Mouse (Mus musculus) midbrain, postnatal 0 days (tissue): ENCODE measurements at regions not wholly inside any gene's neighbourhood (a gene's known extent, or its start where the extent isn't known, plus 50 kb on each side); places are given as distances from the start of the nearest gene placed in this dataset.

Experiments
- ATAC-seq: fragments of 200-750 bp; cut with Nextera tagmentation; 2 replicates; pipeline ENCODE4 v1.8.0; 2017; ENCODE audit warnings: moderate number of reproducible peaks, mild to moderate bottlenecking, moderate TSS enrichment, moderate library complexity; ENCODE audit not compliant: low FRiP score
- DNase-seq: peaks from one replicate; pipeline ENCODE4 v3.0.0-alpha.2; 2015; ENCODE audit warnings: low spot score
- H3K27ac ChIP-seq: fragments of 300-500 bp; sonication (generic); 2 replicates; pipeline ENCODE4 v1.5.1; 2014; ENCODE audit warnings: low read depth, mild to moderate bottlenecking, low read length, mixed read lengths
- H3K27me3 ChIP-seq: fragments of 300-500 bp; sonication (generic); 2 replicates; pipeline ENCODE4 v1.6.1; 2014; ENCODE audit warnings: low read length, control low read depth, mixed read lengths; ENCODE audit not compliant: insufficient read depth
- H3K36me3 ChIP-seq: fragments of 300-500 bp; sonication (generic); 2 replicates; pipeline ENCODE4 v1.6.1; 2014; ENCODE audit warnings: low read length, control low read depth, mixed read lengths; ENCODE audit not compliant: insufficient read depth
- H3K4me1 ChIP-seq: fragments of 300-500 bp; sonication (generic); 2 replicates; pipeline ENCODE4 v1.6.1; 2014; ENCODE audit warnings: mild to moderate bottlenecking, control low read depth, antibody characterized with exemption, low read length, mixed read lengths; ENCODE audit not compliant: insufficient read depth
- H3K4me2 ChIP-seq: fragments of 300-500 bp; sonication (generic); 2 replicates; pipeline ENCODE4 v1.6.1; 2014; ENCODE audit warnings: low read depth, mild to moderate bottlenecking, low read length, mixed read lengths; ENCODE audit not compliant: poor library complexity, severe bottlenecking
- H3K4me3 ChIP-seq: fragments of 300-500 bp; sonication (generic); 2 replicates; pipeline ENCODE4 v1.5.1; 2014; ENCODE audit warnings: low read depth, mild to moderate bottlenecking, low read length, moderate library complexity
- H3K9ac ChIP-seq: fragments of 300-500 bp; sonication (generic); replicated peaks from 2 replicates; pipeline ENCODE4 v1.6.1; 2014; ENCODE audit warnings: mild to moderate bottlenecking, low read length, moderate library complexity, mixed read lengths; ENCODE audit not compliant: poor library complexity, severe bottlenecking
- H3K9me3 ChIP-seq: fragments of 300-500 bp; sonication (generic); 2 replicates; pipeline ENCODE4 v1.6.1; 2016; ENCODE audit warnings: low read length, control low read depth
- CTCF ChIP-seq: IDR thresholded peaks from 2 replicates; pipeline ENCODE4 v1.5.1; 2016; ENCODE audit warnings: antibody characterized with exemption, mild to moderate bottlenecking
- WGBS: fragments of 180-500 bp; shearing (Covaris S2); extraction: QIAGEN DNeasy Blood & Tissue Kit; methylation state at CpG from one replicate; pipeline ENCODE4 v1.1.7; 2014; 5-methylcytosine and 5-hydroxymethylcytosine counted together

- no peak for ATAC-seq
- WGBS = 23% methylated on average over 2 of the region's 2 CpGs
- peak overlapping the region; percentile 51 for H3K9ac ChIP-seq
- no peak for TF ChIP-seq CTCF
- no peaks in the 10 kb centered on the region for H3K9me3 ChIP-seq
- H3K27me3 ChIP-seq = no peaks in the 10 kb centered on the region
- H3K4me1 ChIP-seq = no peaks in the 10 kb centered on the region; the same call in 1 of the 2 replicates
- peak overlapping the region; percentile 32 for H3K4me2 ChIP-seq
- peak overlapping the region; percentile 91 for H3K27ac ChIP-seq
- no peaks in the 10 kb centered on the region for H3K36me3 ChIP-seq
- DNase-seq = peak; percentile 22
- no peak overlapping the region for H3K4me3 ChIP-seq
Observed at GRCm38 (mm10) chr3:17322266-17322665, 625.9 kb upstream of the Cypt12 start.

GRCm38 (mm10) chr3:17324816-17325215 lies 623.4 kb upstream of the Cypt12 start:
- H3K4me1 ChIP-seq = no peaks in the 10 kb centered on the region; the same call in 1 of the 2 replicates
- TF ChIP-seq CTCF = no peak
- H3K9ac ChIP-seq = peak overlapping the region; percentile 63
- no peaks in the 10 kb centered on the region for H3K9me3 ChIP-seq
- peak overlapping the region; percentile 44 for H3K4me2 ChIP-seq
- DNase-seq (peak; percentile 58), ATAC-seq (no peak)
- H3K4me3 ChIP-seq = no peak overlapping the region
- no peaks in the 10 kb centered on the region for H3K27me3 ChIP-seq
- WGBS = 13% methylated on average over 7 of the region's 7 CpGs
- H3K27ac ChIP-seq = peak overlapping the region; percentile 91
- H3K36me3 ChIP-seq = no peaks in the 10 kb centered on the region

- DNase-seq = peak; percentile 20
- ATAC-seq = no peak
- Histone ChIP-seq H3K4me3 (peak overlapping the region; percentile 12), H3K4me1 (no peaks in the 10 kb centered on the region; the same call in 1 of the 2 replicates), H3K4me2 (peak overlapping the region; percentile 44), H3K9me3 (no peaks in the 10 kb centered on the region), H3K27me3 (no peaks in the 10 kb centered on the region), H3K27ac (peak overlapping the region; percentile 91), H3K36me3 (no peaks in the 10 kb centered on the region), H3K9ac (peak overlapping the region; percentile 63)
- 17% methylated on average over 2 of the region's 2 CpGs for WGBS
- TF ChIP-seq CTCF = no peak
Observed at GRCm38 (mm10) chr3:17325821-17326220, 622.4 kb upstream of the Cypt12 start.

- Histone ChIP-seq H3K4me3 (no peak overlapping the region), H3K4me1 (no peaks in the 10 kb centered on the region; the same call in 1 of the 2 replicates), H3K36me3 (no peaks in the 10 kb centered on the region), H3K9me3 (no peaks in the 10 kb centered on the region), H3K9ac (peak overlapping the region; percentile 50), H3K27me3 (no peaks in the 10 kb centered on the region), H3K4me2 (peak overlapping the region; percentile 30), H3K27ac (peak overlapping the region; percentile 91)
- no peak for TF ChIP-seq CTCF
- ATAC-seq = peak; percentile 74
- DNase-seq = peak; percentile 35
- WGBS = 20% methylated on average over 8 of the region's 8 CpGs
Observed at GRCm38 (mm10) chr3:17326292-17326691, 621.9 kb upstream of the Cypt12 start.

- ATAC-seq = peak; percentile 39; the same call in 1 of the 2 replicates
Observed at GRCm38 (mm10) chr3:17326774-17327173, 621.4 kb upstream of the Cypt12 start.

GRCm38 (mm10) chr3:17327706-17328105 lies 620.5 kb upstream of the Cypt12 start:
- Histone ChIP-seq H3K9ac (peak overlapping the region; percentile 47), H3K4me1 (no peaks in the 10 kb centered on the region; the same call in 1 of the 2 replicates), H3K36me3 (no peaks in the 10 kb centered on the region), H3K27ac (peak overlapping the region; percentile 91), H3K4me2 (peak overlapping the region; percentile 39), H3K9me3 (no peaks in the 10 kb centered on the region), H3K4me3 (peak overlapping the region; percentile 6; the same call in 1 of the 2 replicates), H3K27me3 (no peaks in the 10 kb centered on the region)
- 32% methylated on average over 4 of the region's 4 CpGs for WGBS
- DNase-seq (peak; percentile 41), ATAC-seq (no peak)
- TF ChIP-seq CTCF = no peak

More at GRCm38 (mm10) chr3:17326774-17327173, 621.4 kb upstream of the Cypt12 start:
- Histone ChIP-seq H3K4me2 (peak overlapping the region; percentile 30), H3K9ac (peak overlapping the region; percentile 50), H3K36me3 (no peaks in the 10 kb centered on the region), H3K27me3 (no peaks in the 10 kb centered on the region), H3K27ac (peak overlapping the region; percentile 91), H3K4me1 (no peaks in the 10 kb centered on the region; the same call in 1 of the 2 replicates), H3K9me3 (no peaks in the 10 kb centered on the region), H3K4me3 (no peak overlapping the region)
- no peak for TF ChIP-seq CTCF
- DNase-seq = peak; percentile 28
- 28% methylated on average over 4 of the region's 4 CpGs for WGBS
